Mouse (Mus musculus): ENCODE measurements around the gene Arhgap21. TPM values are rescaled to one million over a fixed set of nuclear protein-coding genes. Genes with fewer than 3 reads are reported as not detected.

Gene Arhgap21
- total RNA-seq, 2 experiments from 2014 or later = 28.3 to 54.8 TPM

DNA sequence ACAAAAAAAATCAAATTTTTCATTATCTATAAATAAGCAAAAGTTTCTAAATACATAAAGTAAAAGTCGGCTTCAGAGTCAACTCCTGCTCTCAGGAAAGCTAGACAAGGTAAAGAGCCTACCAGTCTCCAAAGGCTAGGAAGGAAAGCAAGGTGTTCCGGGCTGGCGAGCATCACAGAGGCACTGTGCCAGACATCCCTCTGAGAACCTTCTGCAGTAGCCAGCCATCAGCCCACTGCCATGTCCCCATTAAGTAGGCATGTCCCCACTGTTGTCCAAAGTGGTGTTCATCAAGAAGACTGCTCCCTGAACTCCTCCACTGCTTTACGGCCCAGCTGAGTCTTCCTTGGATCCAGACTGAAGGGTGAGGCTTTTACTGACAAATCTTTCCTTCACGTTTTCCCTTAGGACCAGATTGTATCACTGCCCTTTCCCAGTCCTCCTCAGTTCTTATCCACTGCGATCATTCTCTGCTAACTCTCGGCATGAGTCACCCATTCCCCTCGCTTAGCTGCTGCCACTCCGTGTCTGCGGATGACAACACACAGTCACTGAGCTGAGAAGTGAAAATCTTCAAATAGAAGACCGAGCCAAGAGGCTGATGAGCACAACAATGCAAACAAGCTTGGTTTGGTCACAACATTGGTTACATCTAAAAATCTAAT is 65.6 kb downstream of the Arhgap21 start:
- ATAC-seq (replicated peaks; ENCODE audit: low FRiP score, low TSS enrichment, poor library complexity, severe bottlenecking) = no peak

DNA sequence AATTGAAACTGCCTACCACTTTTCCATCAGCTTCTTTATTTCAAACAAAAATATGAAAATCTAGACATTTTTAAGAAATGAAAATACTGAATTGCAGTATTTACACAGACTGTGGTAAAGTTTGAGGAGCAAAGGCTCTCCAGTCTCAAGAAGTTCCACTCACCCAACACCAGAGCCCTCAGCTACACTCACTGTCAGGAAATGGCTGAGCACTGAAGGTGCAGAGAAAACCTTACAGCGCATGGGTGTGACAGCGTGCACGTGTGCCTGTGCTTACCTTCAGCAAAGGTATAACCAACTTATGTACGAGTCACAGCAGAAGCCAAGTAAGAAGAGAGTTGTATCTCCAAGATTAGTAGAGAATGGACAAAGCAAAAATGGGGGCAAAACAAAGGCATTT is 66.8 kb downstream of the Arhgap21 start:
- ATAC-seq (replicated peaks; ENCODE audit: low FRiP score, low TSS enrichment, poor library complexity, severe bottlenecking) = no peak

DNA sequence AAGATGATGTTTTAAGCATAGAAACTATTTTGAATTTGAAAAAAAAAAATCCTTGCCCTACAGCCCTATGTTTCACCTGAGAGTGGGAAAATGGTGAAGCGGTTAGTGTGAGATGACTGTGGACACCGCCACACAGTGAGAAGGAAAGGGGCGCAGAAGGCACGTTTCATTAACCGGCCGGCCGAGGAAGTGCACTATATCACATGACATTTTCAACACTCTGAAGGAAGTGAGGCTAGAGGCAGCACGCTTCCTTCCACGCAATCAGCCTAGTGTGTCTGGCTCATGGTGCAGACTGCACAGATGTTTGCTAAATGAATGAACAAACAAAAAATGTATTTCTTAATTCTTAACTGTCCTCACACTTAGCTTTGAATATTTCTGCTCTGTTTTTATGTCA is 69.4 kb downstream of the Arhgap21 start:
- peak; percentile 85 for ATAC-seq (replicated peaks; ENCODE audit: low FRiP score, low TSS enrichment, poor library complexity, severe bottlenecking)

DNA sequence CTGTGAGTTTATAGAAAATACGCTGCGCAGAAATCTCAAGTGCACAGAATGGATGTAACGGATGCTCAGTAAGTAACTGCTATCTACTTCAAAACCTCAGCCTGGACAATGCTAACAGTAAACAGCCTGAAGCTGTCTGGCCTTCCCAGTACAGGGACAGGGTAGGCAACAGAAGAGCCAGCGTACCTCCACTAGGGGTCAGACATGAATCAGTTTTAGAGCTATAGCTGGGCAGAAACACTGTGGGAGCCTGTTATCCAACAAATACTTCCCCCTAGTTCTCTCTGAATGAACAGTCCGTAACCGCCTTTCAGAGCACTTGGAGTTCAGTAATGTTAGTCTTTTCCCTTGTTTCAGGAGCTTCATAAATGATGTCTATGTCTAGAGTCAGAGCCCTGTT is 70.0 kb downstream of the Arhgap21 start:
- ATAC-seq (replicated peaks; ENCODE audit: low FRiP score, low TSS enrichment, poor library complexity, severe bottlenecking) = peak; percentile 95

DNA sequence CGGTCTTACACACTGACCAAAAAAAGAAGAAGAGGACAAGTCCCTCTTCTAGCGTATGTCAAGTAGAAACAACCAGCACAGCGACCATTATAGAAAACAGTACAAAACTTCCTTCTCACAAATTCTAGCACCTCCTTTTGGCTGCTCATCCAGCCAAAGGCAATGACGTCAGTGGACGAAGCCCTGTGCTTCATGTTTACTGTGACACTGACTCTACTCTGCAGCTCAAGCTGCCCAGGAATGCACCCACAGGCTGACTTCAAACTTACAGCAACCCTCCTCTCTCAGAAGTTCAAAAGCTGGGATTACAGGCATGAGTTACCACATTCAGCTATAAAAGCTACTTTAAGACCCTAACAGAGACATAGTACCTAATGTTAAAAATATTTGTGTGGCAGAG is 72.2 kb downstream of the Arhgap21 start:
- no peak for ATAC-seq (replicated peaks; ENCODE audit: low FRiP score, low TSS enrichment, poor library complexity, severe bottlenecking)

DNA sequence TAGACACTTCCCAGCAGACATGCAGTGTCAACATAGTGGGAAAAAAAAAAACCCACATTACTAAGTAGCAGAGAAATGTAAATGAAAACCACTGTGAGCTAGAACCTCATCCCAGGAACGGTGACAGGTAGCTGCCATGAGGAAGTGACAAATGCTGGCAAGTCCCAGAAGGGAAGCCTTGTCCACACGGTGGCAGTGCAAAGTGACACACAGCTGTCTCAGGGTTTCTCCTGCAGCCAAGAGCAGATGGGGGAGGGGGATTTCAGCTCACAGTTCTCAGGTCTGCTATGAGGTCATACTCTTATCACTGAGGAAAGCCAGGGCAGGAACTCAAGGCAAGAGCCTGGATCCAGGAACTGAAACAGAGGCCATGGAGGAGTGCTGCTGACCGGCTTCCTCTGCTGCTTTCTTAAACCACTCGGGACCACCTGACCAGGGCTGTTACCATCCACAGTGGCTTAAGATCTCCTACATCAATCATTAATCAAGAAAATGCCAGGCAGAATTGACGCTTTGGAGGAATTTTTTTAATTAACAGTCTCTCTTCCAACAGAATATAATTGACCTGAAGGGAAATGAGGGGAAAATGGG is 74.5 kb downstream of the Arhgap21 start:
- ATAC-seq (replicated peaks; ENCODE audit: low FRiP score, low TSS enrichment, poor library complexity, severe bottlenecking) = peak; percentile 83

- ATAC-seq (replicated peaks; ENCODE audit: low FRiP score, low TSS enrichment, poor library complexity, severe bottlenecking) = no peak
Observed at GRCm38 (mm10) chr2:20888751-20889150, 79.9 kb downstream of the Arhgap21 start.

- no peak for ATAC-seq (replicated peaks; ENCODE audit: low FRiP score, low TSS enrichment, poor library complexity, severe bottlenecking)
Observed at GRCm38 (mm10) chr2:20883288-20883687, 85.4 kb downstream of the Arhgap21 start.

- ATAC-seq (replicated peaks; ENCODE audit: low FRiP score, low TSS enrichment, poor library complexity, severe bottlenecking) = no peak
Observed at GRCm38 (mm10) chr2:20879877-20880605, 88.6 kb downstream of the Arhgap21 start.

GRCm38 (mm10) chr2:20874621-20875020 is 94.1 kb downstream of the Arhgap21 start:
- no peak for ATAC-seq (replicated peaks; ENCODE audit: low FRiP score, low TSS enrichment, poor library complexity, severe bottlenecking)

DNA sequence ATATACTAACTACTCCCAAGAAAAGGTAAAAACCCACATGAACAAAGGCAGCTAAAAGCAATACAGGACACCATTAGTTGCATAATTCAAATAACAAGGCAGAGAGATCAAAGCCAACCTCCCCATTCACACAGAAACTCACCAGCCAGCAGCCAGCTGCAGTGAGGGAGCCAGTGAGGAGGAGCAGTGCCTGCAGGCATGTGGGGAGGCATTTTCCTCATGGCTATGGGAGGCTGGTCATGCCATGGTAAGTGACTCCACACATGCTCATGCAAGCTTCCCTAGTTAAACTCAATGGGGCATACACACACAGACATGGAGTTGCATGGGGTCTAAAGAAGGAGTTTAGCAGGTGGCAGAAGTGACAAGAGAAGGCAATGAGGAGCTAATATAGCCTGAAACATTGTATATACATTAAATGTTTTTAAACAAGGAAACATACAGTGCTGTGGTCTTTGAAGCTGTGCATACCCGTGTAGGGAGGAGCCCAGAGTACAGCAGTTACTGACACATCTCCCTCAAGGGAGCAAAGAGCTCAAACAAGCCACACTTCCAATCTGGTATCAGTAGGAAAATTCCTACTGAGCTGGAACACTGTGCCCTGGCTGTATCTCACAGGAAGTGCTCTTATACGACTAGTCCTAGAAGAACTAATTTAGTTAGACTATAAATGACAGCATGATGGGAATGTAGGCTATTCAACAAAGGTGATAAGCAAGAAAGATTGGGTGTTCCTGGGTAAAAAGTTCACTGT is 99.3 kb downstream of the Arhgap21 start:
- ATAC-seq (replicated peaks; ENCODE audit: low FRiP score, low TSS enrichment, poor library complexity, severe bottlenecking) = no peak

DNA sequence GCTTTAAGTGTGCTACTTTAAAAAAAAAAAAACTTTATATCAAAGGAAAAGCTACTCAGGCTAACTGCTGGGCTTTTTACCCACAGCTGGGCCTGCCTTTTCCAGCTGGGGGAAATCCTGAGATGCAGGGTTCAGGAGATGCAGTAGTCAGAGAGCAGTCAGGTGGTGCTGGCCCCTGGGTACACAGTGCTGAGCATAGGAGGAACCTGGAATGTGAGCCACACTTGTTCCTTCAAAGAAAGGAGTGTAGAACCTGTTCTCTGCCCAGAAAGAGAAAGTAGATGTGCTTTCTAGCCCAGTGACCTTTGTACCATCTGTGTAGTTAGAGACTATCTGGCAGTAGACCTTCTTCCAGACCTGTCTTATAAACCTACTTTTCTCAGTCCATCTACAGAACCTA is 100.6 kb downstream of the Arhgap21 start:
- no peak for ATAC-seq (replicated peaks; ENCODE audit: low FRiP score, low TSS enrichment, poor library complexity, severe bottlenecking)

GRCm38 (mm10) chr2:20865795-20866194 is 102.9 kb downstream of the Arhgap21 start:
- ATAC-seq (replicated peaks; ENCODE audit: low FRiP score, low TSS enrichment, poor library complexity, severe bottlenecking) = no peak

DNA sequence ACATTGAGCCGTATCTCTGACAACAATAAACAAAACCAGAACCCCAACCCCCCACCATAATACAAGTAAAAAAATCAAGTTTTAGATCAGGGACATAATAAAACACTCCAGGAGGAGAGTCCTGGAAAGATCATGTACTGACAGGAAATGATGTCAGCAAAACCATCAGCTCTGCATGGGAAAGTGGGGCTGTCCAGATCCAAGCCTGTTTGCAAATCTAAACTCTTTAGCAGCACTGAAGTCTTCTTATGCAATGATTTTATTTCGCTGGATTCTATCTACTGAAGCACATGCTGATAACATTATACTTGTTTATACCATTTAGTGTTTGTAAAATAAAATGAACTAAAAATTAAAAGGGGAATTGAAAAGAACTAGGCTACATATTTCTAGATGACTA is 104.1 kb downstream of the Arhgap21 start:
- no peak for ATAC-seq (replicated peaks; ENCODE audit: low FRiP score, low TSS enrichment, poor library complexity, severe bottlenecking)

DNA sequence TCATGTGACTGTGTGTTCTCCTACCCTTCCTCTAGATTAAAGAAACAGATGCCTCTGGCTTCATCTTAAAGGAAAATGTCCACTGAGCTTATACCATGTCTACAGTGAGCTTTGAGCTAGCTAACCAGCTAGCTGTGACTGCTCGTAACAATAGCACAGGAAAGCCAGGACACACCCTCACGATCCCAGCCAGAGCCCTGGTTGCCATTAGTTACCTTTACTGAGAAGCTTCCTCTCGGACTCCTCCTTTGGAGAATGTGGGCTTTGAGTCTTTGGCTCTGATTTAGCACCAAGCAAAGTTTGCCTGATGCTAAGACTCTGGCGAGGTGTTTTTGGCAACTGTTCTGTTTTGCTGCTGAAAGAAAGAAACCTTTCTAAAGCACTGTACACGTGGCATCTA is 107.9 kb downstream of the Arhgap21 start:
- ATAC-seq (replicated peaks; ENCODE audit: low FRiP score, low TSS enrichment, poor library complexity, severe bottlenecking) = no peak

DNA sequence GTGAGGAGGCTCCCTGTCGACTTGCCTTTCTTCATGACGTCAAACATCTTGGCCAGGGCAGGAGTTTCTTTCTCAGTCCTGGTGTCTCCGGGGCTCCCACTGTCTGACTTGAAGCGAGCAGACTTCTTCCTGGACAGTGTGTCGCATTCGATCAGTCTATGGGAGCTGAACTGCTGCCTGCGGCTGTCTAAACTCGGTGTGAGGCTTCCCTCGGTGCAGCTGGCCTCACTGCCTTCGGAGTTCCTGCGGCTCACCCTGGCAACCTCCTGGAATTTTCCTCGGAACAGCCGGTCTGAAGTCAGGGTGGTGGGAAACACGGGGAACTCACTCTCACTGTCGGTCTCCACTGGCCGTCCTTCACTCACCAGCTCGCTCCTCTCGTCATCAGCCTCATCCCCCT is 119.3 kb downstream of the Arhgap21 start:
- ATAC-seq (replicated peaks; ENCODE audit: low FRiP score, low TSS enrichment, poor library complexity, severe bottlenecking) = no peak

- no peak for ATAC-seq (replicated peaks; ENCODE audit: low FRiP score, low TSS enrichment, poor library complexity, severe bottlenecking)
Observed at GRCm38 (mm10) chr2:20831608-20832406, 136.9 kb downstream of the Arhgap21 start.

- no peak for ATAC-seq (replicated peaks; ENCODE audit: low FRiP score, low TSS enrichment, poor library complexity, severe bottlenecking)
Observed at GRCm38 (mm10) chr2:20830882-20831281, 137.8 kb downstream of the Arhgap21 start.

GRCm38 (mm10) chr2:20826258-20826657 is 142.4 kb downstream of the Arhgap21 start:
- no peak for ATAC-seq (replicated peaks; ENCODE audit: low FRiP score, low TSS enrichment, poor library complexity, severe bottlenecking)

All from megakaryocyte-erythroid progenitor cell, adult 5-6 weeks (primary cell).